Mouse (Mus musculus) stomach, postnatal 0 days (tissue): ENCODE measurements at regions not wholly inside any gene's neighbourhood (a gene's known extent, or its start where the extent isn't known, plus 50 kb on each side); places are given as distances from the start of the nearest gene placed in this dataset.

ENCODE experiments used
- CTCF ChIP-seq: IDR thresholded peaks from 2 replicates; pipeline ENCODE4 v1.5.1; 2016; ENCODE audit warnings: antibody characterized with exemption, low read depth, mild to moderate bottlenecking, moderate library complexity
- EP300 ChIP-seq: optimal IDR thresholded peaks from 2 replicates; pipeline ENCODE3; 2016; ENCODE audit warnings: antibody characterized with exemption

GRCm38 (mm10) chr2:46491081-46491480, 1373.9 kb upstream of the Zeb2 start:
- no peak for TF ChIP-seq EP300
- no peak for TF ChIP-seq CTCF
